Comparison of ENCODE assay signal across 14 mouse cellular contexts in the genomic region with DNA sequence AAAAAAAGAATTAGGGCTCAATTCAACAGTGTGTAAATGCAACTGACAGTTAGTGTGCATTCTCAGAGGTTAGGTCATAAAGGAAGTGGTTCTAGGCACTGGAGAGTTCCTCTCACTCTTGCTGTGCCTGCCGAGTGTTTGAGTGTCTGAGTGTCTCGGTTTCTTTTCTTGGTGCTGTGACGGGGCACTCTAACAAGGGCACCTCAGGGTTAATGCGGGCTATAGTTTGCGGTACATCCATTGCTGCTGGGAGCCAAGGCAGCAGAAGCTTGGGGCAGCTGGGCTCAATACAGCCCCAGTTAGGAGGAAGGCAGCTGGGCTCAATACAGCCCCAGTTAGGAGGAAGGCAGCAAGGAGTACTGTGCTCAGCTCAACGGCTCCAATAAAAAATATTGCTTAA. TPM values are rescaled to one million over a fixed set of nuclear protein-coding genes. Genes with fewer than 3 reads are reported as not detected.
DNase-seq lines count a peak whose midpoint lies in the region; ATAC-seq and TF ChIP-seq lines count a peak whose summit lies in the region.
"Had no signal": no experiment of that assay in that cellular context is flagged by ENCODE, and none has a peak within 500 bp of the region (broad histone marks: within the 10 kb centered on the region; RNA-seq: fewer than 3 reads in every experiment).

No protein-coding gene starts in this region.

- no peak for TF ChIP-seq CTCF in small intestine, adult 2 months (IDR thresholded peaks at IDR 0.05; ENCODE audit: extremely low read depth, insufficient read length, insufficient replicate concordance, low read depth, low read length)

- H3K4me1 ChIP-seq in heart, embryonic 12.5 days (replicated peaks): peaks cover 10% of the 10 kb centered on the region
- H3K4me1 ChIP-seq in heart, embryonic 11.5 days (ENCODE audit: control insufficient read depth, insufficient read depth, low read length): 0 out of 2 replicates have a peak, but pooled peaks cover 3% of the 10 kb centered on the region
- peaks cover 37% of the 10 kb centered on the region for H3K4me1 ChIP-seq in liver, embryonic 15.5 days (replicated peaks)
- peaks cover 7% of the 10 kb centered on the region; the same call in 1 of the 2 replicates for H3K4me1 ChIP-seq in small intestine, adult 2 months (ENCODE audit: control insufficient read depth, insufficient read depth, insufficient read length, low read length)
- H3K4me1 ChIP-seq in midbrain, embryonic 16.5 days (ENCODE audit: control insufficient read depth, insufficient read depth, low read length): peaks cover 3% of the 10 kb centered on the region; the same call in 1 of the 2 replicates

- H3K36me3 ChIP-seq in heart, embryonic 12.5 days: no peaks in the 10 kb centered on the region
- H3K36me3 ChIP-seq in heart, embryonic 11.5 days (ENCODE audit: control insufficient read depth, insufficient read depth, low read length): no peaks in the 10 kb centered on the region
- no peaks in the 10 kb centered on the region for H3K36me3 ChIP-seq in liver, embryonic 15.5 days (replicated peaks)
- no peaks in the 10 kb centered on the region for H3K36me3 ChIP-seq in small intestine, adult 2 months (ENCODE audit: control insufficient read depth, insufficient read depth, low read length)
- H3K36me3 ChIP-seq in midbrain, embryonic 16.5 days (ENCODE audit: control insufficient read depth, insufficient read depth, low read length): no peaks in the 10 kb centered on the region
- H3K36me3 ChIP-seq: heart, embryonic 15.5 days; limb, embryonic 13.5 days had no signal

- WGBS in heart, embryonic 12.5 days: 56% methylated on average over 6 of the region's 6 CpGs
- 49% methylated on average over 6 of the region's 6 CpGs for WGBS in heart, embryonic 11.5 days (ENCODE audit: insufficient replicate concordance)
- WGBS in liver, embryonic 15.5 days (ENCODE audit: insufficient replicate concordance): 22% methylated on average over 6 of the region's 6 CpGs
- WGBS in small intestine, adult 2 months: 17% methylated on average over 6 of the region's 6 CpGs
- 47% methylated on average over 6 of the region's 6 CpGs for WGBS in midbrain, embryonic 16.5 days

- ATAC-seq in heart, embryonic 12.5 days (ENCODE audit: insufficient number of reproducible peaks, low FRiP score): no peak
- no peak for ATAC-seq in heart, embryonic 11.5 days (replicated peaks; ENCODE audit: insufficient number of reproducible peaks, low FRiP score, low TSS enrichment)
- ATAC-seq in liver, embryonic 15.5 days (ENCODE audit: insufficient read depth): no peak
- ATAC-seq in midbrain, embryonic 16.5 days: no peak

- no peaks in the 10 kb centered on the region for H3K9me3 ChIP-seq in heart, embryonic 12.5 days (replicated peaks)
- H3K9me3 ChIP-seq in heart, embryonic 11.5 days (replicated peaks; ENCODE audit: control insufficient read depth, low read length): no peaks in the 10 kb centered on the region
- H3K9me3 ChIP-seq in liver, embryonic 15.5 days (replicated peaks): no peaks in the 10 kb centered on the region
- H3K9me3 ChIP-seq in midbrain, embryonic 16.5 days (replicated peaks; ENCODE audit: control insufficient read depth, low read length, poor library complexity, severe bottlenecking): no peaks in the 10 kb centered on the region
- H3K9me3 ChIP-seq: heart, embryonic 15.5 days; limb, embryonic 13.5 days had no signal

- no peak overlapping the region for H3K4me3 ChIP-seq in heart, embryonic 12.5 days
- H3K4me3 ChIP-seq in heart, embryonic 11.5 days (ENCODE audit: low read depth, low read length): no peak overlapping the region
- no peak overlapping the region for H3K4me3 ChIP-seq in liver, embryonic 15.5 days (replicated peaks)
- no peak overlapping the region for H3K4me3 ChIP-seq in small intestine, adult 2 months (ENCODE audit: low read depth, low read length)
- no peak overlapping the region for H3K4me3 ChIP-seq in midbrain, embryonic 16.5 days (ENCODE audit: low read depth, low read length)
- H3K4me3 ChIP-seq: gastrocnemius, adult 2 months; heart, embryonic 15.5 days; limb, embryonic 13.5 days had no signal

- no peak overlapping the region for H3K4me2 ChIP-seq in heart, embryonic 12.5 days
- no peak overlapping the region for H3K4me2 ChIP-seq in heart, embryonic 11.5 days
- 0 out of 2 replicates have a peak overlapping the region, but pooled peaks have one; percentile 14 for H3K4me2 ChIP-seq in liver, embryonic 15.5 days
- H3K4me2 ChIP-seq in midbrain, embryonic 16.5 days (ENCODE audit: low read length): no peak overlapping the region
- H3K4me2 ChIP-seq: heart, embryonic 15.5 days; limb, embryonic 13.5 days had no signal

- H3K27me3 ChIP-seq in heart, embryonic 12.5 days (replicated peaks): no peaks in the 10 kb centered on the region
- no peaks in the 10 kb centered on the region for H3K27me3 ChIP-seq in heart, embryonic 11.5 days (ENCODE audit: control insufficient read depth, insufficient read depth, low read length)
- no peaks in the 10 kb centered on the region for H3K27me3 ChIP-seq in liver, embryonic 15.5 days
- H3K27me3 ChIP-seq in small intestine, adult 2 months (ENCODE audit: control insufficient read depth, insufficient read depth, low read length): no peaks in the 10 kb centered on the region
- H3K27me3 ChIP-seq in midbrain, embryonic 16.5 days (ENCODE audit: control insufficient read depth, insufficient read depth, low read depth, low read length): no peaks in the 10 kb centered on the region
- H3K27me3 ChIP-seq: heart, embryonic 15.5 days; limb, embryonic 13.5 days had no signal

- peak; percentile 52 for DNase-seq in CD4-positive, CD25-positive, alpha-beta regulatory T cell, adult 2 months (ENCODE audit: low read depth, low spot score)
- DNase-seq in urinary bladder, postnatal 4 days (ENCODE audit: low spot score in 2 of 2): no peak
- no peak for DNase-seq in cerebellum, adult 11 months
- DNase-seq: adrenal gland, adult 8-10 months; cerebellum, adult 11-12 months; gastrocnemius, adult 2 months; kidney, adult 11 months had no signal

- 0 out of 2 replicates have a peak overlapping the region, but pooled peaks have one; percentile 45 for H3K9ac ChIP-seq in heart, embryonic 12.5 days
- H3K9ac ChIP-seq in heart, embryonic 11.5 days (ENCODE audit: low read depth, low read length): no peak overlapping the region
- no peak overlapping the region for H3K9ac ChIP-seq in liver, embryonic 15.5 days
- no peak overlapping the region for H3K9ac ChIP-seq in midbrain, embryonic 16.5 days (ENCODE audit: low read depth, low read length)
- H3K9ac ChIP-seq: heart, embryonic 15.5 days; limb, embryonic 13.5 days had no signal

- H3K27ac ChIP-seq in heart, embryonic 12.5 days (ENCODE audit: poor library complexity, severe bottlenecking): no peak overlapping the region
- H3K27ac ChIP-seq in heart, embryonic 11.5 days (ENCODE audit: low read depth, low read length): no peak overlapping the region
- H3K27ac ChIP-seq in liver, embryonic 15.5 days (replicated peaks): peak overlapping the region; percentile 51
- H3K27ac ChIP-seq in small intestine, adult 2 months (ENCODE audit: insufficient read depth, low read depth, low read length): peak overlapping the region; percentile 14
- no peak overlapping the region for H3K27ac ChIP-seq in midbrain, embryonic 16.5 days (ENCODE audit: low read length)
- H3K27ac ChIP-seq: gastrocnemius, adult 2 months; heart, embryonic 15.5 days; limb, embryonic 13.5 days had no signal

- TF ChIP-seq POLR2A in small intestine, adult 2 months (IDR thresholded peaks at IDR 0.05; ENCODE audit: low read depth, low read length): no peak

RNA-seq across cellular contexts. Expression of gene Agfg2, which starts 20.7 kb away (rescaled TPM):
- polyA plus RNA-seq in heart, embryonic 12.5 days (2016; fragmentation: Nextera tagmentation; extraction: Ambion mirVana): 25.6 and 29.3 TPM in 2 replicates
- polyA plus RNA-seq in heart, embryonic 11.5 days (2014; fragmentation: Nextera tagmentation; extraction: Ambion mirVana): 19.9 TPM in 2 replicates
- 35.3 and 35.6 TPM in 2 replicates for polyA plus RNA-seq in liver, embryonic 15.5 days (2015; fragmentation: Nextera tagmentation; extraction: Ambion mirVana)
- 6.1 and 11.6 TPM in 2 replicates for polyA plus RNA-seq in small intestine, adult 2 months (2012; rRNA removed)
- 15.8 and 20.4 TPM in 2 replicates for polyA plus RNA-seq in midbrain, embryonic 16.5 days (2015; fragmentation: Nextera tagmentation; extraction: Ambion mirVana)

RNA-seq across cellular contexts. Expression of gene Nyap1, which starts 36.2 kb away (rescaled TPM):
- 1.2 and 1.7 TPM in 2 replicates for polyA plus RNA-seq in heart, embryonic 12.5 days (2016; fragmentation: Nextera tagmentation; extraction: Ambion mirVana)
- 0.47 and 1.0 TPM in 2 replicates for polyA plus RNA-seq in heart, embryonic 11.5 days (2014; fragmentation: Nextera tagmentation; extraction: Ambion mirVana)
- polyA plus RNA-seq in liver, embryonic 15.5 days (2015; fragmentation: Nextera tagmentation; extraction: Ambion mirVana): 0.21 and 0.39 TPM in 2 replicates
- 7.3 and 25.1 TPM in 2 replicates for polyA plus RNA-seq in small intestine, adult 2 months (2012; rRNA removed)
- 67.2 and 67.5 TPM in 2 replicates for polyA plus RNA-seq in midbrain, embryonic 16.5 days (2015; fragmentation: Nextera tagmentation; extraction: Ambion mirVana)

RNA-seq across cellular contexts. Expression of gene Tsc22d4, which starts 40.3 kb away (rescaled TPM):
- 144 and 154 TPM in 2 replicates for polyA plus RNA-seq in heart, embryonic 12.5 days (2016; fragmentation: Nextera tagmentation; extraction: Ambion mirVana)
- polyA plus RNA-seq in heart, embryonic 11.5 days (2014; fragmentation: Nextera tagmentation; extraction: Ambion mirVana): 139 and 147 TPM in 2 replicates
- 68.8 and 75.1 TPM in 2 replicates for polyA plus RNA-seq in liver, embryonic 15.5 days (2015; fragmentation: Nextera tagmentation; extraction: Ambion mirVana)
- 72.9 and 209 TPM in 2 replicates for polyA plus RNA-seq in small intestine, adult 2 months (2012; rRNA removed)
- 55.4 and 74.1 TPM in 2 replicates for polyA plus RNA-seq in midbrain, embryonic 16.5 days (2015; fragmentation: Nextera tagmentation; extraction: Ambion mirVana)

RNA-seq across cellular contexts. Expression of gene Irs3, which starts 59.7 kb away (rescaled TPM):
- polyA plus RNA-seq in heart, embryonic 12.5 days (2016; fragmentation: Nextera tagmentation; extraction: Ambion mirVana): 0.20 and 0.21 TPM in 2 replicates
- 0.23 TPM in 2 replicates for polyA plus RNA-seq in heart, embryonic 11.5 days (2014; fragmentation: Nextera tagmentation; extraction: Ambion mirVana)
- 0.07 TPM in 1 of 2 replicates, not detected in the other for polyA plus RNA-seq in liver, embryonic 15.5 days (2015; fragmentation: Nextera tagmentation; extraction: Ambion mirVana)
- polyA plus RNA-seq in small intestine, adult 2 months (2012; rRNA removed): 0.35 and 0.43 TPM in 2 replicates
- 0.15 and 0.16 TPM in 2 replicates for polyA plus RNA-seq in midbrain, embryonic 16.5 days (2015; fragmentation: Nextera tagmentation; extraction: Ambion mirVana)

Comparison
In these comparisons a context has a peak if more than half of its experiments do, and no peak if none do; other contexts are left out.
1. H3K27ac ChIP-seq: peak in liver, embryonic 15.5 days (single experiment) and small intestine, adult 2 months (single experiment); none in heart, embryonic 12.5 days (single experiment), heart, embryonic 11.5 days (single experiment) and midbrain, embryonic 16.5 days (single experiment).